Mouse (Mus musculus) liver, embryonic 14.5 days (tissue): ENCODE results near the gene Nsf. TPM values are rescaled to one million over a fixed set of nuclear protein-coding genes. Genes with fewer than 3 reads are reported as not detected.

Experiments
- ATAC-seq: fragments of 200-750 bp; cut with Nextera tagmentation; 2 replicates; pipeline ENCODE4 v1.8.0; 2017; ENCODE audit warnings: moderate number of reproducible peaks, mild to moderate bottlenecking, moderate library complexity; ENCODE audit not compliant: insufficient read depth
- DNase-seq, 3 experiments: peaks; one replicate each; pipeline ENCODE4 v3.0.0-alpha.2; 2012 to 2013; ENCODE audit warnings: low read depth in 3 of 3, low spot score in 3 of 3
- H3K27ac ChIP-seq: fragments of 300-500 bp; sonication (generic); 2 replicates; pipeline ENCODE4 v1.5.1; 2014; ENCODE audit warnings: moderate library complexity, mild to moderate bottlenecking, control low read depth, inconsistent platforms
- H3K27me3 ChIP-seq: fragments of 300-500 bp; sonication (generic); 2 replicates; pipeline ENCODE4 v1.6.1; 2014; ENCODE audit warnings: mild to moderate bottlenecking, low read length, moderate library complexity; ENCODE audit not compliant: control insufficient read depth, insufficient read depth
- H3K36me3 ChIP-seq: fragments of 300-500 bp; sonication (generic); replicated peaks from 2 replicates; pipeline ENCODE4 v1.6.1; 2014; ENCODE audit warnings: low read depth; ENCODE audit not compliant: control insufficient read depth, insufficient read depth
- H3K4me1 ChIP-seq, 2 experiments: fragments of 200-500 bp in 1 of 2; fragments of 300-500 bp in 1 of 2; sonication (generic) in 1 of 2; replicated peaks; 2 replicates each; pipeline ENCODE4 v1.6.1; 2012 to 2014; ENCODE audit warnings: antibody characterized with exemption in 1 of 2, inconsistent platforms in 1 of 2, low read length in 1 of 2; ENCODE audit not compliant: control insufficient read depth in 2 of 2, insufficient read depth in 2 of 2
- H3K4me2 ChIP-seq: fragments of 300-500 bp; sonication (generic); 2 replicates; pipeline ENCODE4 v1.6.1; 2014; ENCODE audit warnings: low read depth, mild to moderate bottlenecking, control low read depth, moderate library complexity
- H3K4me3 ChIP-seq, 2 experiments: fragments of 200-500 bp in 1 of 2; fragments of 300-500 bp in 1 of 2; sonication (generic) in 1 of 2; 2 replicates each; pipeline ENCODE4 v1.5.1; 2012 to 2014; ENCODE audit warnings: low read depth in 2 of 2, low read length in 2 of 2, mild to moderate bottlenecking in 2 of 2, control low read depth in 1 of 2, inconsistent platforms in 1 of 2, moderate library complexity in 1 of 2; ENCODE audit not compliant: insufficient read depth in 1 of 2
- H3K9ac ChIP-seq: fragments of 300-500 bp; sonication (generic); replicated peaks from 2 replicates; pipeline ENCODE4 v1.6.1; 2014; ENCODE audit warnings: mild to moderate bottlenecking, control low read depth, moderate library complexity
- H3K9me3 ChIP-seq: fragments of 300-500 bp; sonication (generic); 2 replicates; pipeline ENCODE4 v1.6.1; 2016; ENCODE audit warnings: low read length, mixed read lengths; ENCODE audit not compliant: control insufficient read depth
- CTCF ChIP-seq: IDR thresholded peaks from 2 replicates; pipeline ENCODE4 v1.5.1; 2016; ENCODE audit warnings: antibody characterized with exemption, low read depth, control low read depth
- EP300 ChIP-seq: IDR thresholded peaks from 2 replicates; pipeline ENCODE4 v1.6.1; 2016; ENCODE audit warnings: antibody characterized with exemption, low read depth
- WGBS: fragments of 180-500 bp; shearing (Covaris S2); extraction: QIAGEN DNeasy Blood & Tissue Kit; methylation state at CpG from one replicate; pipeline ENCODE4 v1.1.7; 2014; ENCODE audit not compliant: insufficient replicate concordance; 5-methylcytosine and 5-hydroxymethylcytosine counted together
- polyA plus RNA-seq, 2 experiments: library from polyadenylated mRNA; depleted of rRNA in 1 of 2; stranded (reverse) in 1 of 2; unstranded in 1 of 2; fragments of >200 nt; fragmentation: Nextera tagmentation in 1 of 2; extraction: Ambion mirVana in 1 of 2; gene quantifications; 2 replicates each; pipeline versions ENCODE4 v1.2.1 to v1.2.3; 2012 to 2014

Gene Nsf
- polyA plus RNA-seq, 2 experiments, result 12.9 to 19.9 TPM

GRCm38 (mm10) chr11:103981826-103982225 is 28.0 kb upstream of the Nsf start:
- no peaks in the 10 kb centered on the region for H3K27me3 ChIP-seq
- TF ChIP-seq EP300 (no peak), CTCF (no peak)
- H3K4me2 ChIP-seq, result no peak overlapping the region
- H3K9me3 ChIP-seq, result no peaks in the 10 kb centered on the region
- H3K4me3 ChIP-seq, result no peak overlapping the region
- no peak overlapping the region for H3K27ac ChIP-seq
- H3K4me1 ChIP-seq, result no peaks in the 10 kb centered on the region
- 62% methylated on average over 5 of the region's 5 CpGs for WGBS
- ATAC-seq (no peak), DNase-seq (no peak)
- peaks cover 12% of the 10 kb centered on the region for H3K36me3 ChIP-seq
- H3K9ac ChIP-seq, result no peak overlapping the region

- 43% methylated on average over 4 of the region's 4 CpGs for WGBS
- ATAC-seq (no peak), DNase-seq (no peak)
- Histone ChIP-seq H3K4me3 (no peak overlapping the region), H3K4me2 (no peak overlapping the region), H3K9ac (no peak overlapping the region), H3K36me3 (peaks cover 23% of the 10 kb centered on the region; the same call in 1 of the 2 replicates), H3K27ac (no peak overlapping the region), H3K4me1 (no peaks in the 10 kb centered on the region), H3K27me3 (no peaks in the 10 kb centered on the region), H3K9me3 (no peaks in the 10 kb centered on the region)
- no peak for TF ChIP-seq CTCF
- TF ChIP-seq EP300, result no peak
These were observed 25.5 kb upstream of the Nsf start for GRCm38 (mm10) chr11:103979381-103979780.

- ATAC-seq (no peak), DNase-seq (no peak)
- Histone ChIP-seq H3K9me3 (no peaks in the 10 kb centered on the region), H3K4me1 (peaks cover 4 to 5% of the 10 kb centered on the region in 2 experiments), H3K27me3 (no peaks in the 10 kb centered on the region), H3K4me2 (no peak overlapping the region), H3K36me3 (peaks cover 26% of the 10 kb centered on the region), H3K9ac (no peak overlapping the region), H3K27ac (no peak overlapping the region), H3K4me3 (no peak overlapping the region)
- no peak for TF ChIP-seq EP300
- TF ChIP-seq CTCF, result no peak
- WGBS, result 64% methylated on average over 3 of the region's 3 CpGs
These were observed 17.0 kb upstream of the Nsf start for GRCm38 (mm10) chr11:103970876-103971275.

DNA sequence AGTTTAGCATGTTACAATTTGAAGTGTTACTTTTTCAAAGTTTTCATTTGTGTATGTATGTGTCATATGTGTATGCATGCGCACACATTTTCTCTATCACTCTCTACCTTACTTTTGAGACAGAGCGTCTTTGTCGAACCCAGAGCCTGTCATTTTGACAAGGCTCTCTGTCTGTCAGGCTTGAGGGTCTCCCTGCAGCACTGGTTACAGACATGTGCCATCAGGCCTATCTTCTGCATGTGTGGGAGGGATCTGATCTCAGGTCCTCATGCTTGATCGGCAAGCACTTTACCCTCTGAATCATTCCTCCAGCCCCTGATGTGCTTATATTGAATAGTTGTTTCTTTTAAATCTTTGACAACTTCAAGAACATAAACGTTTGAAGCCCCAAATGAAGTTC is 15.4 kb upstream of the Nsf start:
- H3K27ac ChIP-seq, result no peak overlapping the region
- peaks cover 16% of the 10 kb centered on the region for H3K36me3 ChIP-seq
- TF ChIP-seq CTCF (no peak), EP300 (no peak)
- no peak for DNase-seq
- H3K9me3 ChIP-seq, result no peaks in the 10 kb centered on the region
- no peaks in the 10 kb centered on the region for H3K27me3 ChIP-seq
- ATAC-seq, result no peak
- H3K4me2 ChIP-seq, result no peak overlapping the region
- H3K4me3 ChIP-seq, result no peak overlapping the region
- H3K4me1 ChIP-seq, result peaks cover 5% of the 10 kb centered on the region in 2 experiments
- H3K9ac ChIP-seq, result no peak overlapping the region
- WGBS, result 72% methylated on average over 5 of the region's 5 CpGs

GRCm38 (mm10) chr11:103967106-103967735 is 13.4 kb upstream of the Nsf start:
- peak overlapping the region; percentile 85 to 90 for H3K4me3 ChIP-seq
- H3K27ac ChIP-seq, result peak overlapping the region; percentile 67
- TF ChIP-seq CTCF (no peak), EP300 (no peak)
- 3% methylated on average over 20 of the region's 20 CpGs for WGBS
- DNase-seq (no peak), ATAC-seq (no peak)
- no peaks in the 10 kb centered on the region for H3K9me3 ChIP-seq
- H3K27me3 ChIP-seq, result no peaks in the 10 kb centered on the region
- H3K9ac ChIP-seq, result peak overlapping the region; percentile 92
- H3K4me2 ChIP-seq, result peak overlapping the region; percentile 96
- H3K36me3 ChIP-seq, result peaks cover 12% of the 10 kb centered on the region
- H3K4me1 ChIP-seq, result peaks cover 5% of the 10 kb centered on the region in 2 experiments
